Comparison of ENCODE assay signal across 22 mouse cellular contexts in genomic region chrX:93750566-93750965, GRCm38 (mm10).
A peak's percentile ranks its signal among the peaks of the same experiment; 100 is the strongest.
DNase-seq lines count a peak whose midpoint lies in the region; ATAC-seq and TF ChIP-seq lines count a peak whose summit lies in the region.
"Had no signal": no experiment of that assay in that cellular context is flagged by ENCODE, and none has a peak within 500 bp of the region (broad histone marks: within the 10 kb centered on the region; RNA-seq: fewer than 3 reads in every experiment).

No protein-coding gene starts in this region.

- H3K4me1 ChIP-seq in stomach, embryonic 15.5 days, result no peaks in the 10 kb centered on the region
- H3K4me1 ChIP-seq in stomach, postnatal 0 days (replicated peaks; ENCODE audit: control insufficient read depth, insufficient read depth), result no peaks in the 10 kb centered on the region
- peaks cover 27% of the 10 kb centered on the region for H3K4me1 ChIP-seq in liver, embryonic 15.5 days (replicated peaks)
- no peaks in the 10 kb centered on the region for H3K4me1 ChIP-seq in embryonic facial prominence, embryonic 10.5 days
- H3K4me1 ChIP-seq: hindbrain, embryonic 12.5 days; kidney, embryonic 15.5 days; limb, embryonic 13.5 days; lung, embryonic 15.5 days; midbrain, embryonic 12.5 days; neural tube, embryonic 15.5 days had no signal

- TF ChIP-seq CTCF in stomach, postnatal 0 days (IDR thresholded peaks at IDR 0.05; ENCODE audit: low read depth), result no peak

- WGBS in stomach, embryonic 15.5 days, result 86% methylated on average over 6 of the region's 6 CpGs
- 88% methylated on average over 6 of the region's 6 CpGs for WGBS in stomach, postnatal 0 days
- 34% methylated on average over 6 of the region's 6 CpGs for WGBS in liver, embryonic 15.5 days (ENCODE audit: insufficient replicate concordance)
- WGBS in embryonic facial prominence, embryonic 10.5 days, result 89% methylated on average over 6 of the region's 6 CpGs

- no peak for DNase-seq in stomach, postnatal 0 days (ENCODE audit: low spot score)
- DNase-seq in frontal cortex, postnatal 25 days (ENCODE audit: low spot score in 2 of 2), result no peak
- no peak for DNase-seq in cerebellum, postnatal 4 days (ENCODE audit: low spot score in 2 of 2)
- no peak for DNase-seq in embryonic facial prominence, embryonic 10.5 days (ENCODE audit: low spot score)
- DNase-seq in cerebellum, adult 8-10 months, result no peak
- DNase-seq: adrenal gland, adult 8-10 months; embryo, embryonic 11 days; layer of hippocampus, adult 9-11 months; right cerebral cortex, adult 18-20 months had no signal

- no peak overlapping the region for H3K4me2 ChIP-seq in stomach, embryonic 15.5 days
- H3K4me2 ChIP-seq in stomach, postnatal 0 days (replicated peaks; ENCODE audit: low read depth), result no peak overlapping the region
- peak overlapping the region; percentile 44 for H3K4me2 ChIP-seq in liver, embryonic 15.5 days
- H3K4me2 ChIP-seq: forebrain, embryonic 15.5 days; heart, embryonic 13.5 days; hindbrain, embryonic 12.5 days; kidney, embryonic 15.5 days; limb, embryonic 13.5 days; lung, embryonic 15.5 days; midbrain, embryonic 12.5 days; neural tube, embryonic 15.5 days had no signal

- ATAC-seq in stomach, embryonic 15.5 days (ENCODE audit: insufficient read depth, low FRiP score, low read depth), result peak; percentile 85; the same call in 1 of the 2 replicates
- ATAC-seq in stomach, postnatal 0 days (ENCODE audit: low FRiP score, low TSS enrichment), result no peak
- ATAC-seq in erythroid progenitor cell, adult 5-6 weeks (replicated peaks; ENCODE audit: low FRiP score, poor library complexity, severe bottlenecking), result peak; percentile 93
- peak; percentile 97 for ATAC-seq in liver, embryonic 15.5 days (ENCODE audit: insufficient read depth)
- ATAC-seq: activated CD4-positive, CD25-positive, alpha-beta regulatory T cell, adult 4 months; forebrain, embryonic 15.5 days; intestine, postnatal 0 days had no signal

- H3K27me3 ChIP-seq in stomach, embryonic 15.5 days (replicated peaks), result no peaks in the 10 kb centered on the region
- H3K27me3 ChIP-seq in stomach, postnatal 0 days (ENCODE audit: control insufficient read depth, insufficient read depth, low read length), result no peaks in the 10 kb centered on the region
- no peaks in the 10 kb centered on the region; the same call in 1 of the 2 replicates for H3K27me3 ChIP-seq in liver, embryonic 15.5 days
- peaks cover 37% of the 10 kb centered on the region for H3K27me3 ChIP-seq in embryonic facial prominence, embryonic 10.5 days (replicated peaks; ENCODE audit: low read depth, poor library complexity, severe bottlenecking)
- H3K27me3 ChIP-seq: forebrain, embryonic 15.5 days; heart, embryonic 13.5 days; hindbrain, embryonic 12.5 days; lung, embryonic 15.5 days; midbrain, embryonic 12.5 days; neural tube, embryonic 15.5 days had no signal

- H3K9me3 ChIP-seq in stomach, embryonic 15.5 days, result no peaks in the 10 kb centered on the region
- no peaks in the 10 kb centered on the region for H3K9me3 ChIP-seq in stomach, postnatal 0 days (ENCODE audit: control insufficient read depth, low read length)
- no peaks in the 10 kb centered on the region for H3K9me3 ChIP-seq in liver, embryonic 15.5 days (replicated peaks)
- H3K9me3 ChIP-seq in embryonic facial prominence, embryonic 10.5 days, result no peaks in the 10 kb centered on the region
- H3K9me3 ChIP-seq: forebrain, embryonic 15.5 days; heart, embryonic 13.5 days; hindbrain, embryonic 12.5 days; kidney, embryonic 15.5 days; limb, embryonic 13.5 days; lung, embryonic 15.5 days; midbrain, embryonic 12.5 days; neural tube, embryonic 15.5 days had no signal

- TF ChIP-seq EP300 in stomach, postnatal 0 days (optimal IDR thresholded peaks at IDR 0.05), result no peak

- no peak overlapping the region for H3K4me3 ChIP-seq in stomach, embryonic 15.5 days (replicated peaks)
- H3K4me3 ChIP-seq in stomach, postnatal 0 days (ENCODE audit: low read depth, low read length), result no peak overlapping the region
- H3K4me3 ChIP-seq in liver, embryonic 15.5 days (replicated peaks), result no peak overlapping the region
- no peak overlapping the region for H3K4me3 ChIP-seq in embryonic facial prominence, embryonic 10.5 days
- H3K4me3 ChIP-seq: forebrain, embryonic 15.5 days; heart, embryonic 13.5 days; hindbrain, embryonic 12.5 days; kidney, embryonic 15.5 days; limb, embryonic 13.5 days; lung, embryonic 15.5 days; midbrain, embryonic 12.5 days; neural tube, embryonic 15.5 days had no signal

- H3K36me3 ChIP-seq in stomach, embryonic 15.5 days, result no peaks in the 10 kb centered on the region
- H3K36me3 ChIP-seq in stomach, postnatal 0 days (ENCODE audit: control insufficient read depth, insufficient read depth, low read length), result no peaks in the 10 kb centered on the region
- H3K36me3 ChIP-seq in liver, embryonic 15.5 days (replicated peaks), result peaks cover 17% of the 10 kb centered on the region
- no peaks in the 10 kb centered on the region for H3K36me3 ChIP-seq in embryonic facial prominence, embryonic 10.5 days (replicated peaks)
- H3K36me3 ChIP-seq: forebrain, embryonic 15.5 days; heart, embryonic 13.5 days; hindbrain, embryonic 12.5 days; kidney, embryonic 15.5 days; limb, embryonic 13.5 days; lung, embryonic 15.5 days; neural tube, embryonic 15.5 days had no signal

- no peak overlapping the region for H3K9ac ChIP-seq in stomach, embryonic 15.5 days
- no peak overlapping the region for H3K9ac ChIP-seq in stomach, postnatal 0 days (ENCODE audit: low read length)
- no peak overlapping the region for H3K9ac ChIP-seq in liver, embryonic 15.5 days
- H3K9ac ChIP-seq: forebrain, embryonic 15.5 days; heart, embryonic 13.5 days; hindbrain, embryonic 12.5 days; kidney, embryonic 15.5 days; limb, embryonic 13.5 days; lung, embryonic 15.5 days; midbrain, embryonic 12.5 days; neural tube, embryonic 15.5 days had no signal

- H3K27ac ChIP-seq in stomach, embryonic 15.5 days, result no peak overlapping the region
- H3K27ac ChIP-seq in stomach, postnatal 0 days (replicated peaks), result no peak overlapping the region
- H3K27ac ChIP-seq in liver, embryonic 15.5 days (replicated peaks), result peak overlapping the region; percentile 69
- H3K27ac ChIP-seq in embryonic facial prominence, embryonic 10.5 days (replicated peaks), result no peak overlapping the region
- H3K27ac ChIP-seq: forebrain, embryonic 15.5 days; heart, embryonic 13.5 days; hindbrain, embryonic 12.5 days; kidney, embryonic 15.5 days; limb, embryonic 13.5 days; lung, embryonic 15.5 days; midbrain, embryonic 12.5 days; neural tube, embryonic 15.5 days had no signal
